Mouse (Mus musculus): ENCODE results near the gene Dio1.

GRCm38 (mm10) chr4:107347221-107347620 lies 40.3 kb upstream of the Dio1 start:
- TF ChIP-seq CTCF (IDR thresholded peaks at IDR 0.05; ENCODE audit: low read depth, low read length), result no peak
- no peak for TF ChIP-seq TAL1 (conservative IDR thresholded peaks at IDR 0.05; ENCODE audit: low read depth, low read length)
- TF ChIP-seq GATA1 (IDR thresholded peaks at IDR 0.05; ENCODE audit: borderline replicate concordance, low read length), result no peak
- no peak for TF ChIP-seq GATA2 (IDR thresholded peaks at IDR 0.05; ENCODE audit: borderline replicate concordance, low read depth, low read length)
- no peak for TF ChIP-seq POLR2AphosphoS5 (IDR thresholded peaks at IDR 0.05; ENCODE audit: insufficient replicate concordance, low read depth, low read length)

Measured in G1E (cell line).